Comparison of ENCODE assay signal across 8 mouse cellular contexts in the genomic region with DNA sequence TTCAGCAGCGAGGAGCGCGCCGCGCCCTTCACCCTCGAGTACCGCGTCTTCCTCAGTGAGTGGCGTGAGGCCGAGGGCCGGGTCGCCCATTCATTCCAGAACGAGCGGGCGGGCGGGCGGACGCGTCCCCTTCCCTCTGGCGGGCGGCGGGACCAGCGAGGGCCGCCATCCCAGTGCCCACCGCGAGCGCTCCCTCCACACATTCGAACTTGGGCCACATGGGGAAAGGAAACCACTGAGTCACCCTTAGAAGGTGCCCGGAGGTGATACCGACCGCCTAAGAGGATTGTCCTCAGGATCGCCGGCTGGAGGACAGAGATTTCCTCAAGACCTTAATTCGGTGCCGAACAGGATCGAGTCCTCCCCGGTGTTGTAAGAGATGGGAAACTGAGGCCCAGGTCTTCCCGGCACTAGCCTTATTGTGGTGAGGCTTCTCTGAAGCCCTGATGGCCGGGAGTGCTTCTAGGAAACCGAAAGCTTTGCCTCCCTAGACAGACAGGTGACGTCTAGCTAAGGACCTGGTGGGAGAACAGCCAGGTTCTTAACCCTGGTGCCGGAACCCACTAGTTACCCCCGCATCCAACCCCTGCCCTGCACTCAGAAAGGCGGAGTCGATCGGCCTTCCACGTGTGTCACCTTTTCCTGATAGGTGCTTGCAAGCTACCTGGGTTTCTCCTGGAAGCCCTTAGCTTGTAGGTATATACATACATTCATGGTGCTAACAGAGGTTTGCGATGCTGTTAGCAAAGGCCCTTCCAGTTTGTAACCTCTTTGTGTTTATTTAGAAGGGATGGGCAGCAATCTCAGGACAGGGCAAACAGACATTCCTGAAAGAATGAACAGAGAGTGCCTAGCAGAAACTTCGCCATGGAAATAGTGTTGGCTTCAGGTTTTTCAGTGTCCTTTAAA. TPM values are rescaled to one million over a fixed set of nuclear protein-coding genes. Genes with fewer than 3 reads are reported as not detected.
DNase-seq lines count a peak whose midpoint lies in the region; ATAC-seq and TF ChIP-seq lines count a peak whose summit lies in the region.
"Had no signal": no experiment of that assay in that cellular context is flagged by ENCODE, and none has a peak within 500 bp of the region (broad histone marks: within the 10 kb centered on the region; RNA-seq: fewer than 3 reads in every experiment).

No protein-coding gene starts in this region.

- ATAC-seq in hindbrain, embryonic 14.5 days (ENCODE audit: low FRiP score), result peak; percentile 79
- ATAC-seq in liver, embryonic 14.5 days (ENCODE audit: insufficient read depth), result peak; percentile 78

- WGBS in hindbrain, embryonic 14.5 days, result 1% methylated on average over 46 of the region's 49 CpGs
- 1% methylated on average over 45 of the region's 49 CpGs for WGBS in liver, embryonic 14.5 days (ENCODE audit: insufficient replicate concordance)
- under 1% methylated on average over 48 of the region's 49 CpGs for WGBS in small intestine, adult 2 months

- no peaks in the 10 kb centered on the region for H3K9me3 ChIP-seq in hindbrain, embryonic 14.5 days (ENCODE audit: control insufficient read depth, low read length)
- H3K9me3 ChIP-seq in liver, embryonic 14.5 days (ENCODE audit: control insufficient read depth, low read length), result no peaks in the 10 kb centered on the region

- peaks cover 18% of the 10 kb centered on the region for H3K36me3 ChIP-seq in hindbrain, embryonic 14.5 days (replicated peaks; ENCODE audit: control insufficient read depth, insufficient read depth)
- no peaks in the 10 kb centered on the region for H3K36me3 ChIP-seq in liver, embryonic 14.5 days (replicated peaks; ENCODE audit: control insufficient read depth, insufficient read depth, low read depth)
- peaks cover 11% of the 10 kb centered on the region for H3K36me3 ChIP-seq in small intestine, adult 2 months (ENCODE audit: control insufficient read depth, insufficient read depth, low read length)

- peak overlapping the region; percentile 80 for H3K27ac ChIP-seq in hindbrain, embryonic 14.5 days
- peak overlapping the region; percentile 42 for H3K27ac ChIP-seq in liver, embryonic 14.5 days
- peak overlapping the region; percentile 82 for H3K27ac ChIP-seq in small intestine, adult 2 months (ENCODE audit: insufficient read depth, low read depth, low read length)

- H3K4me2 ChIP-seq in hindbrain, embryonic 14.5 days (replicated peaks), result peak overlapping the region; percentile 85
- peak overlapping the region; percentile 98 for H3K4me2 ChIP-seq in liver, embryonic 14.5 days (ENCODE audit: low read depth)

- DNase-seq in 3T3-L1 (ENCODE audit: low read depth, low spot score), result peak; percentile 58
- peak; percentile 57 for DNase-seq in A20 (ENCODE audit: low read depth, low spot score)
- peak; percentile 25 for DNase-seq in cerebellum, adult 9-11 months
- peak; percentile 44 for DNase-seq in hindbrain, embryonic 14.5 days (ENCODE audit: low spot score)
- DNase-seq in liver, embryonic 14.5 days (ENCODE audit: low read depth in 3 of 3, low spot score in 3 of 3), result peak; percentile 60 to 69 (median 64)
- no peak for DNase-seq in adrenal gland, postnatal 4 days (ENCODE audit: low spot score in 2 of 2)

- peak overlapping the region; percentile 87 for H3K9ac ChIP-seq in hindbrain, embryonic 14.5 days
- H3K9ac ChIP-seq in liver, embryonic 14.5 days (replicated peaks), result peak overlapping the region; percentile 84

- H3K27me3 ChIP-seq in hindbrain, embryonic 14.5 days (ENCODE audit: control insufficient read depth, insufficient read depth, low read length), result no peaks in the 10 kb centered on the region
- H3K27me3 ChIP-seq in liver, embryonic 14.5 days (ENCODE audit: control insufficient read depth, insufficient read depth, low read length), result no peaks in the 10 kb centered on the region
- no peaks in the 10 kb centered on the region for H3K27me3 ChIP-seq in small intestine, adult 2 months (ENCODE audit: control insufficient read depth, insufficient read depth, low read length)

- H3K4me1 ChIP-seq in hindbrain, embryonic 14.5 days (replicated peaks; ENCODE audit: control insufficient read depth, insufficient read depth, low read length), result peaks cover 14% of the 10 kb centered on the region
- H3K4me1 ChIP-seq in liver, embryonic 14.5 days (replicated peaks; ENCODE audit: control insufficient read depth in 2 of 2, insufficient read depth in 2 of 2, low read length in 1 of 2), result peaks cover 4 to 15% of the 10 kb centered on the region in 2 experiments
- peaks cover 8% of the 10 kb centered on the region; the same call in 1 of the 2 replicates for H3K4me1 ChIP-seq in small intestine, adult 2 months (ENCODE audit: control insufficient read depth, insufficient read depth, insufficient read length, low read length)

- peak; percentile 60 for TF ChIP-seq EP300 in liver, embryonic 14.5 days (IDR thresholded peaks at IDR 0.05; ENCODE audit: low read depth)

- peak overlapping the region; percentile 72 for H3K4me3 ChIP-seq in hindbrain, embryonic 14.5 days (replicated peaks; ENCODE audit: low read length)
- H3K4me3 ChIP-seq in liver, embryonic 14.5 days (ENCODE audit: insufficient read depth in 1 of 2, low read depth in 2 of 2, low read length in 2 of 2), result peak overlapping the region; percentile 88 to 94
- H3K4me3 ChIP-seq in small intestine, adult 2 months (ENCODE audit: low read depth, low read length), result peak overlapping the region; percentile 85

- TF ChIP-seq POLR2A in small intestine, adult 2 months (IDR thresholded peaks at IDR 0.05; ENCODE audit: low read depth, low read length), result no peak

- TF ChIP-seq CTCF in liver, embryonic 14.5 days (IDR thresholded peaks at IDR 0.05; ENCODE audit: low read depth), result no peak
- TF ChIP-seq CTCF in small intestine, adult 2 months (IDR thresholded peaks at IDR 0.05; ENCODE audit: extremely low read depth, insufficient read length, insufficient replicate concordance, low read depth, low read length), result no peak

RNA-seq across cellular contexts. Expression of gene Ppa1, which starts 0.6 kb away (rescaled TPM):
- 191 and 213 TPM in 2 replicates for polyA plus RNA-seq in hindbrain, embryonic 14.5 days (2014; fragmentation: Nextera tagmentation; extraction: Ambion mirVana)
- polyA plus RNA-seq in liver, embryonic 14.5 days (2012; rRNA removed), result 28.2 and 51.8 TPM in 2 replicates
- polyA plus RNA-seq in liver, embryonic 14.5 days (2014; fragmentation: Nextera tagmentation; extraction: Ambion mirVana), result 96.8 and 98.1 TPM in 2 replicates
- polyA plus RNA-seq in small intestine, adult 2 months (2012; rRNA removed), result 55.3 and 57.4 TPM in 2 replicates
- 10 to 100 TPM; 50.1 to 55.6 TPM for total RNA-seq in adrenal gland, postnatal 4 days (2021)

RNA-seq across cellular contexts. Expression of gene Sar1a, which starts 31.1 kb away (rescaled TPM):
- polyA plus RNA-seq in hindbrain, embryonic 14.5 days (2014; fragmentation: Nextera tagmentation; extraction: Ambion mirVana), result 211 and 230 TPM in 2 replicates
- 31.7 and 39.0 TPM in 2 replicates for polyA plus RNA-seq in liver, embryonic 14.5 days (2012; rRNA removed)
- polyA plus RNA-seq in liver, embryonic 14.5 days (2014; fragmentation: Nextera tagmentation; extraction: Ambion mirVana), result 78.7 and 80.1 TPM in 2 replicates
- polyA plus RNA-seq in small intestine, adult 2 months (2012; rRNA removed), result 16.3 and 22.9 TPM in 2 replicates
- 100 to 1,000 TPM; 184 to 192 TPM for total RNA-seq in adrenal gland, postnatal 4 days (2021)

RNA-seq across cellular contexts. Expression of gene Tysnd1, which starts 46.3 kb away (rescaled TPM):
- 32.0 and 32.1 TPM in 2 replicates for polyA plus RNA-seq in hindbrain, embryonic 14.5 days (2014; fragmentation: Nextera tagmentation; extraction: Ambion mirVana)
- 16.2 and 20.9 TPM in 2 replicates for polyA plus RNA-seq in liver, embryonic 14.5 days (2012; rRNA removed)
- 13.9 and 14.2 TPM in 2 replicates for polyA plus RNA-seq in liver, embryonic 14.5 days (2014; fragmentation: Nextera tagmentation; extraction: Ambion mirVana)
- 83.5 and 110 TPM in 2 replicates for polyA plus RNA-seq in small intestine, adult 2 months (2012; rRNA removed)
- total RNA-seq in adrenal gland, postnatal 4 days (2021), result 10 to 100 TPM; 67.6 to 68.2 TPM

RNA-seq across cellular contexts. Expression of gene Npffr1, which starts 53.7 kb away (rescaled TPM):
- polyA plus RNA-seq in hindbrain, embryonic 14.5 days (2014; fragmentation: Nextera tagmentation; extraction: Ambion mirVana), result 0.96 and 1.2 TPM in 2 replicates
- 0.01 TPM in 1 of 2 replicates, not detected in the other for polyA plus RNA-seq in liver, embryonic 14.5 days (2012; rRNA removed)
- polyA plus RNA-seq in liver, embryonic 14.5 days (2014; fragmentation: Nextera tagmentation; extraction: Ambion mirVana), result not detected in 2 replicates
- 0.04 TPM in 1 of 2 replicates, not detected in the other for polyA plus RNA-seq in small intestine, adult 2 months (2012; rRNA removed)
- total RNA-seq in adrenal gland, postnatal 4 days (2021), result under 1 TPM; 0.20 to 0.37 TPM
- polyA plus RNA-seq: large intestine, adult 2 months had no signal

Comparison
In these comparisons a context has a peak if more than half of its experiments do, and no peak if none do; other contexts are left out.
1. DNase-seq: peak in 3T3-L1 (single experiment), A20 (single experiment), cerebellum, adult 9-11 months (single experiment), hindbrain, embryonic 14.5 days (single experiment) and liver, embryonic 14.5 days (3 of 3); none in adrenal gland, postnatal 4 days (0 of 2).
2. Peak in every context shown above with its lines, with median percentiles within 50 percentile points of each other: H3K27ac ChIP-seq and H3K4me3 ChIP-seq.